Mouse (Mus musculus) forebrain, postnatal 0 days (tissue): ENCODE measurements around the gene Zfp503. TPM values are rescaled to one million over a fixed set of nuclear protein-coding genes. Genes with fewer than 3 reads are reported as not detected.

Experiments used
- ATAC-seq: fragments of 200-750 bp; cut with Nextera tagmentation; 2 replicates; pipeline ENCODE4 v1.8.0; 2017; ENCODE audit warnings: mild to moderate bottlenecking, moderate library complexity
- DNase-seq: peaks from one replicate; pipeline ENCODE4 v3.0.0-alpha.2; 2015
- H3K27ac ChIP-seq: fragments of 300-500 bp; sonication (generic); 2 replicates; pipeline ENCODE4 v1.5.1; 2014; ENCODE audit warnings: low read depth, mild to moderate bottlenecking, antibody characterized with exemption, low read length, moderate library complexity, mixed read lengths
- H3K27me3 ChIP-seq: fragments of 300-500 bp; sonication (generic); 2 replicates; pipeline ENCODE4 v1.6.1; 2014; ENCODE audit warnings: mild to moderate bottlenecking, low read length, mixed read lengths; ENCODE audit not compliant: insufficient read depth
- H3K36me3 ChIP-seq: fragments of 300-500 bp; sonication (generic); 2 replicates; pipeline ENCODE4 v1.6.1; 2014; ENCODE audit warnings: mild to moderate bottlenecking, moderate library complexity; ENCODE audit not compliant: insufficient read depth
- H3K4me1 ChIP-seq: fragments of 300-500 bp; sonication (generic); 2 replicates; pipeline ENCODE4 v1.6.1; 2014; ENCODE audit warnings: antibody characterized with exemption; ENCODE audit not compliant: insufficient read depth
- H3K4me2 ChIP-seq: fragments of 300-500 bp; sonication (generic); 2 replicates; pipeline ENCODE4 v1.6.1; 2014; ENCODE audit warnings: low read depth, mild to moderate bottlenecking, moderate library complexity
- H3K4me3 ChIP-seq: fragments of 300-500 bp; sonication (generic); 2 replicates; pipeline ENCODE4 v1.5.1; 2014; ENCODE audit warnings: low read depth, low read length, mixed read lengths
- H3K9ac ChIP-seq: fragments of 300-500 bp; sonication (generic); 2 replicates; pipeline ENCODE4 v1.6.1; 2014; ENCODE audit warnings: mild to moderate bottlenecking
- H3K9me3 ChIP-seq: fragments of 300-500 bp; sonication (generic); 2 replicates; pipeline ENCODE4 v1.6.1; 2016; ENCODE audit warnings: low read length
- CTCF ChIP-seq: sonication (generic); IDR thresholded peaks from 2 replicates; pipeline ENCODE4 v1.5.1; 2016; ENCODE audit warnings: antibody characterized with exemption, control low read depth, low read depth
- WGBS: fragments of 180-500 bp; shearing (Covaris S2); extraction: QIAGEN DNeasy Blood & Tissue Kit; methylation state at CpG from one replicate; pipeline ENCODE4 v1.1.7; 2014; 5-methylcytosine and 5-hydroxymethylcytosine counted together
- polyA plus RNA-seq: library from polyadenylated mRNA; unstranded; fragments of >200 nt; fragmentation: Nextera tagmentation; extraction: Ambion mirVana; gene quantifications from 2 replicates; pipeline ENCODE4 v1.2.1, GENCODE M21; 2015
- total RNA-seq: library from RNA; depleted of rRNA; stranded (reverse); fragments of >200 nt; gene quantifications from 2 replicates; pipeline ENCODE4 v1.2.3, GENCODE M21; 2014

The Zfp503 gene
- total and polyA plus RNA-seq, 2 experiments from 2014 or later = 5.0 to 8.7 TPM

DNA sequence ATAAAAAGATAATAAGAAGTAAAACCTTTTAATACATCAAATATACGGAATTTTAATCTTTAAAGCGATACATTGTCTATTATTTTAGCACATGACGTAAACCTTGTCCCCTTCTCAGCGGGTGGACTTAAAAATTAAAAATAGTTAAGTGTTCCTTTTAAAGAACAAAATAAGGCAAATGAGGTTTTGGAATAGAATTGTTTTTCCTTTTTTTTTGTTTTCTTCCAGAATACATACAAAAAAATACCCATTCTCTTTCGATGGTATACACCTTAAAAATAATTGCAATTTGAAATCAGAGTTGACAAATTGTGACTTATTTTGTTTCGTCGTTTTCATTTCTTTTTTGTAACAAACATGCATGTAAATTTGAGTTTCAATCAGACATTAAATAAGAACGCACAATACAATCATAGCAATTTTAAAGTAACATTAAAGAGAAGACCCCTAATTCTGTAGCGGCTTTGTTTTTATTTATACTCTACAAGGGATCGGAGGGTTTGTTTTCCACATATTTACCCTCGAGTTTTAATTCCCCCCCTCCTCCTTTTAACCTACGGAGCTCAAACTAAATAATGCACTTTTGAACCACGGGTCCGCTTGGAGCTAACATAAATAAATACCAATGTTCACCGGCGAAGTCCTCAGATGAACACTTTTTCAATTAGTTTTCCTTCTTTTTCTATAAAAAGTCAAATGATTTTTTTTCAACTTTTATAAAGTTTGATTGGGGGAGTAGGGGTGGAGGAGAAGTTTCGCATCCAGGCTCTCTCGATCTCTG lies 5.3 kb downstream of the Zfp503 start:
- Histone ChIP-seq H3K4me3 (peak overlapping the region; percentile 59), H3K9me3 (no peaks in the 10 kb centered on the region), H3K27me3 (peaks cover 41% of the 10 kb centered on the region), H3K27ac (peak overlapping the region; percentile 22; the same call in 1 of the 2 replicates), H3K4me1 (peaks cover 8% of the 10 kb centered on the region), H3K9ac (no peak overlapping the region), H3K4me2 (peak overlapping the region; percentile 96; the same call in 1 of the 2 replicates), H3K36me3 (no peaks in the 10 kb centered on the region)
- ATAC-seq (no peak), DNase-seq (peak; percentile 59)
- no peak for TF ChIP-seq CTCF
- 12% methylated on average over 18 of the region's 18 CpGs for WGBS

GRCm38 (mm10) chr14:21983311-21983949 lies 6.0 kb downstream of the Zfp503 start:
- Histone ChIP-seq H3K36me3 (no peaks in the 10 kb centered on the region), H3K9me3 (no peaks in the 10 kb centered on the region), H3K9ac (peak overlapping the region; percentile 51; the same call in 1 of the 2 replicates), H3K27me3 (peaks cover 34% of the 10 kb centered on the region), H3K27ac (peak overlapping the region; percentile 22; the same call in 1 of the 2 replicates), H3K4me3 (peak overlapping the region; percentile 32), H3K4me2 (peak overlapping the region; percentile 42), H3K4me1 (peaks cover 4% of the 10 kb centered on the region; the same call in 1 of the 2 replicates)
- no peak for TF ChIP-seq CTCF
- ATAC-seq = no peak
- peak; percentile 71 for DNase-seq
- WGBS = 3% methylated on average over 22 of the region's 22 CpGs

GRCm38 (mm10) chr14:21982592-21983310 lies 6.7 kb downstream of the Zfp503 start:
- peak; percentile 58 for DNase-seq

DNA sequence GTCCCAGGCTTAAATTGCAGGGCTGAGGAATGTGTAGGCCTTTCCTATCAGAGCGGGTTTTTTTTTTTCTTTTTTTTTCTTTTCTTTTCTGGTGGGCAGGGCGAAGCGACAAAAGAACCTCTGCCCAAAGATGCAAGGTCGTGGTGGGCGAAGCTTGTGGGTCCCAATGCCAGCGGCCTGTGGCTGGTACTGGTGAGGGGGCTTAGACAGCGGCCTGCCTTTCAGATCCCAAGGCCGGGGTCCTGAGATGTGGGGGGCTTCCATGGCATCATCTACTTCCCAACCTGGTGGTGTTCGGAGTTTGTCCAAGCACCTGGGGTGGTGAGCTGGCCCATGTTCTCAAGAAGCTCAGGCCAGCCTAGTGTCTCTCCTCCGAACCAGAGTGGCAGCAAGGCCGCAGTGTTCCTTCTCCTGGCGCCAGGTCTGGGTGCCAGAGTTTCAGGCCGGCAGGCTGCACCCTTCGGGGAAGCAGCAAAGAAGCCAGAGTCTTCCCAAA lies 7.3 kb downstream of the Zfp503 start:
- Histone ChIP-seq H3K4me2 (peak overlapping the region; percentile 42), H3K27me3 (peaks cover 34% of the 10 kb centered on the region), H3K4me1 (peaks cover 4% of the 10 kb centered on the region; the same call in 1 of the 2 replicates), H3K9ac (0 out of 2 replicates have a peak overlapping the region, but pooled peaks have one; percentile 51), H3K9me3 (no peaks in the 10 kb centered on the region), H3K27ac (no peak overlapping the region), H3K36me3 (no peaks in the 10 kb centered on the region), H3K4me3 (no peak overlapping the region)
- DNase-seq (no peak), ATAC-seq (no peak)
- no peak for TF ChIP-seq CTCF
- whole genome bisulfite sequencing = 23% methylated on average over 14 of the region's 14 CpGs

More at GRCm38 (mm10) chr14:21982592-21983310, 6.7 kb downstream of the Zfp503 start:
- 9% methylated on average over 38 of the region's 38 CpGs for WGBS
- Histone ChIP-seq H3K4me2 (peak overlapping the region; percentile 42), H3K27ac (peak overlapping the region; percentile 22; the same call in 1 of the 2 replicates), H3K36me3 (no peaks in the 10 kb centered on the region), H3K27me3 (peaks cover 34% of the 10 kb centered on the region), H3K9me3 (no peaks in the 10 kb centered on the region), H3K9ac (peak overlapping the region; percentile 51), H3K4me3 (peak overlapping the region; percentile 32), H3K4me1 (peaks cover 4% of the 10 kb centered on the region; the same call in 1 of the 2 replicates)
- ATAC-seq = no peak
- TF ChIP-seq CTCF = no peak

DNA sequence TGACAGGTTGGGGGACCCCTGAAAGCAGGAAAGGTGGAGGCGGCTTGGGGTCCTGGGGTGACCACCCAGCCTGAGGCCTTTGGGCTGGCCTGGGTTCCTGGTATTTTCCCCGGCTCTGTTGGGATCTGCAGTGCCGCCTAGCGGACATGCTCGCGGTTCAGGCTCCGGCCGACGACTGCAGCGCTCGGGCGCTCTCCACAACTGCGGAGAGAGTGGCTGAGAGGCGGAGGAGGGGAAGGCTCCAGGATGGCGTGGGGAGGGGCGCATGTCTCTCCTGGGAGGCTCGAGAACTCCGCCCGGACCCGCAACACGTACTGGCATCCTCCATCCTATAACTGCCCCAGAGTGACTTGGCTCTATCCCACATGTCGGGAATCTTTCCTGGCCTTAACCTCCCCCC lies 7.9 kb downstream of the Zfp503 start:
- Histone ChIP-seq H3K36me3 (no peaks in the 10 kb centered on the region), H3K4me1 (0 out of 2 replicates have a peak, but pooled peaks cover 4% of the 10 kb centered on the region), H3K4me2 (peak overlapping the region; percentile 37), H3K9ac (no peak overlapping the region), H3K27ac (no peak overlapping the region), H3K4me3 (no peak overlapping the region), H3K27me3 (peaks cover 32% of the 10 kb centered on the region), H3K9me3 (no peaks in the 10 kb centered on the region)
- TF ChIP-seq CTCF = peak; percentile 83
- WGBS = 0% methylated on average over 21 of the region's 22 CpGs
- peak; percentile 49 for ATAC-seq
- DNase-seq = peak; percentile 71

- peak; percentile 51 for DNase-seq
- Histone ChIP-seq H3K36me3 (no peaks in the 10 kb centered on the region), H3K27ac (no peak overlapping the region), H3K9me3 (no peaks in the 10 kb centered on the region), H3K4me1 (no peaks in the 10 kb centered on the region), H3K4me2 (no peak overlapping the region), H3K4me3 (no peak overlapping the region), H3K9ac (no peak overlapping the region), H3K27me3 (no peaks in the 10 kb centered on the region)
- 16% methylated on average over 4 of the region's 4 CpGs for WGBS
- ATAC-seq = peak; percentile 66
- TF ChIP-seq CTCF = peak; percentile 64
Observed at GRCm38 (mm10) chr14:21968978-21969377, 20.4 kb downstream of the Zfp503 start.
